Mouse (Mus musculus) embryonic facial prominence, embryonic 12.5 days (tissue): ENCODE data around the gene Loxl1. TPM values are rescaled to one million over a fixed set of nuclear protein-coding genes. Genes with fewer than 3 reads are reported as not detected.
"Not testable (repeated sequence)": the region's sequence is repeated elsewhere in the genome, so short reads cannot be mapped to it uniquely, and the experiment has no call there.

Source experiments
- ATAC-seq: fragments of 200-750 bp; cut with Nextera tagmentation; 2 replicates; pipeline ENCODE4 v1.8.0; 2017; ENCODE audit not compliant: insufficient number of reproducible peaks, insufficient read depth, low FRiP score, low TSS enrichment
- H3K27ac ChIP-seq: fragments of 300-500 bp; sonication (generic); 2 replicates; pipeline ENCODE4 v1.5.1; 2016; ENCODE audit warnings: mild to moderate bottlenecking
- H3K27me3 ChIP-seq: fragments of 300-500 bp; sonication (generic); 2 replicates; pipeline ENCODE4 v1.6.1; 2016; ENCODE audit warnings: mild to moderate bottlenecking, moderate library complexity
- H3K36me3 ChIP-seq: fragments of 300-500 bp; sonication (generic); 2 replicates; pipeline ENCODE4 v1.6.1; 2016; ENCODE audit warnings: mild to moderate bottlenecking
- H3K4me1 ChIP-seq: fragments of 300-500 bp; sonication (generic); 2 replicates; pipeline ENCODE4 v1.6.1; 2016
- H3K4me2 ChIP-seq: fragments of 300-500 bp; sonication (generic); replicated peaks from 2 replicates; pipeline ENCODE4 v1.6.1; 2016; ENCODE audit warnings: mild to moderate bottlenecking, moderate library complexity
- H3K4me3 ChIP-seq: fragments of 300-500 bp; sonication (generic); 2 replicates; pipeline ENCODE4 v1.5.1; 2016; ENCODE audit warnings: mild to moderate bottlenecking
- H3K9ac ChIP-seq: fragments of 300-500 bp; sonication (generic); 2 replicates; pipeline ENCODE4 v1.6.1; 2016; ENCODE audit warnings: mild to moderate bottlenecking, moderate library complexity
- H3K9me3 ChIP-seq: fragments of 300-500 bp; sonication (generic); 2 replicates; pipeline ENCODE4 v1.6.1; 2016; ENCODE audit warnings: mild to moderate bottlenecking, moderate library complexity
- WGBS: fragments of 180-500 bp; shearing (Covaris S2); methylation state at CpG from one replicate; pipeline ENCODE4 v1.1.7; 2016; 5-methylcytosine and 5-hydroxymethylcytosine counted together
- polyA plus RNA-seq: library from polyadenylated mRNA; unstranded; fragments of >200 nt; fragmentation: Nextera tagmentation; extraction: Ambion mirVana; gene quantifications from 2 replicates; pipeline ENCODE4 v1.2.1, GENCODE M21; 2016

Loxl1 gene
- polyA plus RNA-seq, 1 experiment from 2014 or later = 29.3 TPM

DNA sequence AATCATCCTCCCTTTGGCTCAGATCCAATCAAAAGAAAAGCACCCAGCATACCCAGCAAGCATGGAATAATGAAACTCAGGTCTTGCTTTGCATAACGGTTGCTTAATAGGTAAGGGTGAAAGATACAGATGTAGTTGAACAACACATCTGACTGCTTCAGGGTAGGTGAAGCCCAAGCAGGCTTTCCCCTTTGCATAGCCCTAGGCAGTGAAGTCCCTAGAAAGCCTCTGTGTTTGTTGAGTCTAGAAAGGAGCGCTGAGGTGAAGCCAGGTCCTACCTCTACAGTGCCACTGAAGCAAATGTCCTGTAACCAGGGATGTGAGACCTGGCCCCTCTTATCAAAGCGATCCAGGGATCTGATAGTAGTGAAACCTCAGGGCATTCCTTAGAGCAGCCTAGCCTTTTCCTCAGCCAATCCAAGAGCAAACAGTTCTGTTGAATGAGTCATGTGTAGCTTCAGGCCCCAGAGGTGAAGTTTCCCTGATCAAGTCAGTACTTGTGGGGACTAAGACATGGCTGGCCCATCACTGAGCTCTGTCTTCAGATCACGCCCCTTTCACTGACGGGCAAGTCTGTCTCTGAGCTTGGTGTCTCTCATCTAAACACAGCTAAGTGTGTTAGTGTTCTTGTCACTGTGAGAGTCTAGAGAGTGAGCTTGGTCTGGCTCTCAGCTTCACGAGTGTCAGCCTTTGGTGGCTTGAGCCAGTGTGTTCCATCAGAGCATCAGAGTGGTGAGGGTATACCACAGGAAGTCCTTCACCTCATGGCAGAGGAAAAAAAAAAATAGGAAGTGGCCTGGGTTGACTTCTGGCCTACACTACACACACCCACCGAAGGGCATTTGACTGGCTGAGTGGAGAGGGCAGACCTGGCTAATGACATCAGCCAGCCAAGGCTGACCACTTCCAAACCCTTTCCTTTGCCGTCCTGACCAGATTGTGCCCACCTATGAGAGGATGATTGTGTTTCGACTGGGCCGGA lies 57.0 kb downstream of the Loxl1 start:
- peaks cover 47% of the 10 kb centered on the region for H3K36me3 ChIP-seq
- no peak overlapping the region for H3K27ac ChIP-seq
- no peak overlapping the region for H3K4me2 ChIP-seq
- ATAC-seq = no peak
- no peak overlapping the region for H3K4me3 ChIP-seq
- H3K9me3 ChIP-seq = no peaks in the 10 kb centered on the region
- whole genome bisulfite sequencing = 88% methylated on average over 10 of the region's 10 CpGs
- H3K9ac ChIP-seq = no peak overlapping the region
- H3K27me3 ChIP-seq = no peaks in the 10 kb centered on the region
- peaks cover 3% of the 10 kb centered on the region; the same call in 1 of the 2 replicates for H3K4me1 ChIP-seq

DNA sequence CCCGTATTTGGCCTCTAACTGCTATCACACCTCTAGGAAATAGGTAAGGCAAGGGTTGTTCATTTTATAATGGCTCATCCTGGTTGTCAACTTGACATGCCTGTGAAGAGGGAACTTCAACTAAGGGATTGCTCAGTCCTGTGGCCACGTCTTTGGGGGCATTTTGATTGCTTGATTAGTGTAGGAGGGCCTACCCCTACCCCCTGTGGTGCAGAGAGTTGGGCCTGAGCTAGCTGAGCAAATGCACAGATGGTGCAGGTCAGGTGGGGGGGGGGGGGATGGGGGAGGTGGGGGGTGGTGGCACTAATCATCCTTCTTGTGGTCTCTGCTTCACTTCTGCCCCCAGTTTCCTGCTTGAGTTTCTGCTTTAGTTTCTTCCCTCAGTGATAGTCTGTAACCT lies 57.9 kb downstream of the Loxl1 start:
- Histone ChIP-seq H3K9me3 (no peaks in the 10 kb centered on the region), H3K9ac (no peak overlapping the region), H3K27me3 (no peaks in the 10 kb centered on the region), H3K4me2 (no peak overlapping the region), H3K4me1 (peaks cover 3% of the 10 kb centered on the region; the same call in 1 of the 2 replicates), H3K4me3 (no peak overlapping the region), H3K27ac (no peak overlapping the region), H3K36me3 (peaks cover 39% of the 10 kb centered on the region)
- no peak for ATAC-seq
- WGBS = 69% methylated on average over 2 of the region's 2 CpGs

DNA sequence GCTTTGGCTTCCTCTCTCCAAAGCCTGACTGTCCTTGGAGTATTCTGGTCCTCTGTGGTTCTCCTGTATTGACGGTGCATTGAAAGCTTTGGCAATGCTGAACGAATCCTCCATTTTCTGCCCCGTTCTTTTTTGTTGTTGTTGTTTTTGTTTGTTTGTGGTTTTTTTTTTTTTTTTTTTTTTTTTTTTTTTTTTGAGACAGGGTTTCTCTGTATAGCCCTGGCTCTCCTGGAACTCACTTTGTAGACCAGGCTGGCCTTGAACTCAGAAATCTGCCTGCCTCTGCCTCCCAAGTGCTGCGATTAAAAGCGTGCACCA lies 59.2 kb downstream of the Loxl1 start:
- H3K9ac ChIP-seq = peak overlapping the region; percentile 82
- ATAC-seq, H3K9me3 ChIP-seq, H3K4me1 ChIP-seq, H3K27me3 ChIP-seq: not testable (repeated sequence)
- peak overlapping the region; percentile 69 for H3K4me2 ChIP-seq
- H3K36me3 ChIP-seq = peaks cover 29% of the 10 kb centered on the region
- peak overlapping the region; percentile 77 for H3K27ac ChIP-seq
- peak overlapping the region; percentile 78 for H3K4me3 ChIP-seq
- 67% methylated on average over 5 of the region's 5 CpGs for WGBS

DNA sequence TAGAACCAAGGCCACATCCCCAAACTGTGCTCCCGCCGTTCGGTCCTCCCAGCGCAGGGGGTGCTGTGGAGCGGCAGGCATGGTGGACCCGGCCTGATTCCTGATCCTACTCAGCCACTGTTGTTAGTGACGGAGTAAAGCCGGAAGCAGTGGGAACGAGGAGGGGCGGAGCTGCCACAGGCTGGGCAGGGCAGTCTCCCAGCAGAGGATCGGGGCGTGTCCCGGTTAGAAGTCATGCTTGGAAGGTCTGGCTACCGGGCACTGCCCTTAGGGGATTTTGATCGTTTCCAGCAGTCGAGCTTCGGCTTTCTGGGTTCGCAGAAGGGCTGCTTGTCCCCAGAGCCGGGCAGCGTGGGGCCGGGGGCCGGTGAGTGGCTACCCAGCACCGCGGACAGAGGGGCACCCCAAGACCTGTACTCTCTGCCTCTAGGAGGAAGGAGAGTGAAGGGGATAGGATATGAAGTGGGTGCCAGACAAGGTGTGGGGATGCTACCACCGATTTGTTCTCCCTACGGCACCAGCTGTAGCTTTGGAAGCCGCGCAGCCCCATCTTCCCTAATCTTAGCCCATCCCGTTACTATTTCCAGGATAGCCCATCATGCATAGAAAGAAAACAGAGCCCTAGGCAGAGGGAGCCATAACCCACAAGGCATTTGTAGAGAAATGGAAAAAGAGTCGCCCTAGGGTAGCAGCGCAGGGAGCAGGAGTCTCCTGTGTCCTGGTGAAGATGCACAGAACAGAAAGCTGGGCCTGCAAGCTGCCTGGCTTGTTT lies 59.8 kb downstream of the Loxl1 start, which contains the start of gene Stoml1:
TSS of gene Stoml1 (plus strand) at position 132 of the 772 bp plus-strand sequence.
- Histone ChIP-seq H3K27me3 (no peaks in the 10 kb centered on the region), H3K9ac (peak within 1 kb of the TSS; percentile 82), H3K4me2 (peak within 1 kb of the TSS; percentile 69), H3K27ac (peak within 1 kb of the TSS; percentile 77), H3K4me3 (peak within 1 kb of the TSS; percentile 78), H3K9me3 (no peaks in the 10 kb centered on the region), H3K36me3 (peaks cover 24% of the 10 kb centered on the region), H3K4me1 (peaks cover 10% of the 10 kb centered on the region; the same call in 1 of the 2 replicates)
- under 1% methylated on average over 31 of the region's 31 CpGs for whole genome bisulfite sequencing
- ATAC-seq = peak; percentile 86

DNA sequence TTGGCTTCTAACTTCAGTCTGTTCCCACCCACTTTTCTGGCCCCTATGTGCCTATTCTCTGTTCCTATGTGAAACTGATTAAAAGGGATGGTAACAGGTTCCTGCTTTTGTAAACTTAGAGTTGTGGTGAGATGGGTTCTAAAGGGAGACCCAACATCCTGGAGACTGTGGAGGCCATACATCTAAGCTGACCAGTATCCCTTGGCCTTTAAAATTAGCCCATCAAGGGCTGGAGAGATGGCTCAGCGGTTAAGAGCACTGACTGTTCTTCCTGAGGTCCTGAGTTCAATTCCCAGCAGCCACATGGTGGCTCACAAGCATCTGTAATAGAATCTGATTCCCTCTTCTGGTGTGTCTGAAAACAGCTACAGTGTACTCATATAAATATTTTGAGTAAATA lies 62.3 kb downstream of the Loxl1 start:
- H3K4me3 ChIP-seq, H3K36me3 ChIP-seq, H3K4me2 ChIP-seq, H3K27me3 ChIP-seq, H3K9ac ChIP-seq, H3K9me3 ChIP-seq, ATAC-seq: not testable (repeated sequence)
- Histone ChIP-seq H3K4me1 (peaks cover 21% of the 10 kb centered on the region), H3K27ac (0 out of 2 replicates have a peak overlapping the region, but pooled peaks have one; percentile 91)
- 82% methylated on average over 1 of the region's 1 CpGs for WGBS

DNA sequence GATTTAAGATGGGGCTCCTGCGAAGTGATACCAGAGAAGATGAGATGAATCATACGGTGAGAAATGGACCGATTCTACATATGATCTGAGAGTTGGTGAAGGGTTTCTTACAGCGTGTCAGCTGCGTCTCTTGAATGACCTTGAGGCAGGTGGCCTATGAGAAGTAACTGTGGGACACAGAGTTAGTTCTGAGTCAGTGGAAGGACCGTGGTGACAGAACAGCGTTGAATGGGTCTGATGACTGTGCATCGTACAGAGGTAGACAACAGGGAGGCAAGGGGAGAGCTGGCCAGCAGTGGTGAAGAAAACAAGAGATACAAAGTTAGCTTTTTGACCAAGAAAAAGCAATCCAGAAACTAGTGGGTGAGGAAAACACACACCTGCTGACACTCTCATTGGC lies 62.7 kb downstream of the Loxl1 start:
- H3K4me2 ChIP-seq = peak overlapping the region; percentile 78
- H3K4me3 ChIP-seq = no peak overlapping the region
- ATAC-seq = no peak
- H3K4me1 ChIP-seq = peaks cover 21% of the 10 kb centered on the region
- 78% methylated on average over 8 of the region's 8 CpGs for WGBS
- H3K27ac ChIP-seq = peak overlapping the region; percentile 91
- H3K36me3 ChIP-seq = no peaks in the 10 kb centered on the region
- 0 out of 2 replicates have a peak overlapping the region, but pooled peaks have one; percentile 66 for H3K9ac ChIP-seq
- H3K9me3 ChIP-seq = no peaks in the 10 kb centered on the region
- no peaks in the 10 kb centered on the region for H3K27me3 ChIP-seq

DNA sequence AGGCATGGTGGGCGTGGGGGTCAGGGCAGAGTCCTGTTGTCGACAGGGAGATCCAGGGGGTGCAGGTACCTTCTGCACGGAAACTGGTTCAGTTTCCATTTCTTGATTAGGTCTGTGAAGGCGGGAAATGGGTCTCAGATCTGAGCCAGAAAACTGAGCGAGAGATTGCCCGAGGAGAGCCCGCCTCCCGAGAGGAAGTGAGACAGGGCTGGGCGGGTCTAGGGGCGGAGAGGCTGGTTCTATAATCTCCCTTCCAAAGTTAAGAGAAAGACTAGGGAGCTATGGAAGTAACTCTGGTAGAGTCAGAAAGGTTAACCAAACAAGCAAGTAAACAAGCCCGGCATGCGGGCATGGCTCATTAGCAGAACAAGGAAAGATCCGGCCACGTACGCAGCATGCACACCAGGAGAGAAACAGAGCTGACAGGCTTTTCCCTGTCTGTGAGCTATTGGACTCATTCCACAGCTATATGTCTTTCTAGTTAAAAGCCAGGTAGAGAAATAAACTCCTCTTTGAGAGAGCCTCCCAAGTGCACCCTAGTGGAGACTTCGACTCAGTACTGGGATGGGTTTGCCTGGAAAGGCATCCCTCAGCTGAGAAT lies 63.3 kb downstream of the Loxl1 start, which contains the start of gene Pml:
TSS of gene Pml (minus strand) at position 195 of the 601 bp plus-strand sequence.
- Histone ChIP-seq H3K27me3 (no peaks in the 10 kb centered on the region), H3K36me3 (no peaks in the 10 kb centered on the region), H3K9ac (peak within 1 kb of the TSS; percentile 66), H3K4me2 (peak within 1 kb of the TSS; percentile 78), H3K9me3 (no peaks in the 10 kb centered on the region), H3K4me3 (peak within 1 kb of the TSS; percentile 57), H3K4me1 (peaks cover 18% of the 10 kb centered on the region), H3K27ac (peak within 1 kb of the TSS; percentile 91)
- under 1% methylated on average over 16 of the region's 16 CpGs for WGBS
- peak; percentile 64; the same call in 1 of the 2 replicates for ATAC-seq

DNA sequence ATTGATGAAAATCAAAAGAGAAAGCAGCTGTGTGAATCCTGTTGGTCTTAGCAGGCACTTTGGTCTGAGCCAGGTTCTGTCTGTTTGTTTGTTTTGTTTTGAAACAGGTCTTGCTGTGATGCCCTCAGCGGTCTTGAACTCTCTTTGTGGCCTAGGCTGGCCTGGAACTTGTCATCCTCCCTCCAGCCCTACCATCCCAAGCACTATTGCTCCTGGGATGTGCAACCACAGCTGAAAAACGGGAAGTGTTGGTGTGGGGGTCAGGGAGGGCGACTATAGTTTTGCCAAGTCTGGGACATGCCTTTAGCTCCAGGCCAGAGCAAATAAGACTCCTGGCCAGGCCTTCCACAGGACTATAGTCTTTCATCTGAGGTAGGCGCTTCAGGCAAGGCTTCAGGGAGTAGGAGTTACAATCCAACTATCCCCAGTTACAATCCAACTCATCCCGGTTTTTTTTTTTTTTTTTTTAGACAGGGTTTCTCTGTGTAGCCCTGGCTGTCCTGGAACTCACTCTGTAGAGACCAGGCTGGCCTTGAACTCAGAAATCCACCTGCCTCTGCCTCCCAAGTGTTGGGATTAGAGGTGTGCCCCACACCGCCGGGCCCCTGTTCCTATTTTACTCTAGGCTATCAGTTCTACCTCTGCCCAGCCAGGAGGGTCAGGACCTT lies 64.1 kb downstream of the Loxl1 start:
- H3K27ac ChIP-seq = peak overlapping the region; percentile 91
- ATAC-seq = no peak
- 38% methylated on average over 7 of the region's 7 CpGs for WGBS
- peak overlapping the region; percentile 78 for H3K4me2 ChIP-seq
- peak overlapping the region; percentile 57 for H3K4me3 ChIP-seq
- H3K9me3 ChIP-seq = no peaks in the 10 kb centered on the region
- peak overlapping the region; percentile 66 for H3K9ac ChIP-seq
- H3K4me1 ChIP-seq = peaks cover 18% of the 10 kb centered on the region
- no peaks in the 10 kb centered on the region for H3K36me3 ChIP-seq
- H3K27me3 ChIP-seq = no peaks in the 10 kb centered on the region

DNA sequence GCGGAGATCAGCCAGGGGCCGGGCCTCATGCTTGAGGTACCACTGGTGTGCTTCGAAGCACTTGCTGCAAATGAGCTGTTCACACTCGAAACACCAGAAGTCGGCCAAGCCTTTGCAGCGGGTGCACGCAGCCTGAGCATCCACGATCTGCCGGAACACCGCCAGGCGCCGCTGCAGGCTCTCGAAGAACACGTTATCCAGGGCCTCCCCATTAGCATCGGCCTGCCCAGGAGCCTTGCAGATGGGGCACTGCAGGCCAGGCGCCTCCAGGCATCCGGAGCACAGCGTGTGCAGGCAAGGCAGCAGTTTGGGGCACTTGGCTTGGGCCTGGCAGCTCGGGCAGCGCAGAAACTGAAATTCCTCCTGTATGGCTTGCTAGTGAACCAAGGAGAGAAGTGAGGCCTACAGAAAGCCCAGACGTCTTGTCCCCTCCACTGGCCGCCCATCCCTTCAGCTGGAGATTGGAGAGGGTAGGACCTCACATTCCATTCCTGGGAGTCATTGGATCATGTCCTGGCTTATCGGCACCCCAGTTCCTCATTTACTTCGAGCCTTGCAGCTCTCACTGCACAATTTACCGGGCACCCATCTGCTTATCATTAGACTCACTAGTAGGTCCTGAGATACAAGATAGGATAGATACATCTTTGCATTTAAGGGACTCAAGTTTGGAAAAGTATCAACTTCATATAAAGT lies 65.8 kb downstream of the Loxl1 start:
- H3K27ac ChIP-seq = peak overlapping the region; percentile 54; the same call in 1 of the 2 replicates
- H3K27me3 ChIP-seq = no peaks in the 10 kb centered on the region
- H3K4me3 ChIP-seq = peak overlapping the region; percentile 29
- peak overlapping the region; percentile 55 for H3K4me2 ChIP-seq
- peaks cover 25% of the 10 kb centered on the region for H3K4me1 ChIP-seq
- 11% methylated on average over 25 of the region's 25 CpGs for WGBS
- H3K36me3 ChIP-seq = no peaks in the 10 kb centered on the region
- no peak; the same call in 1 of the 2 replicates for ATAC-seq
- H3K9me3 ChIP-seq = no peaks in the 10 kb centered on the region
- peak overlapping the region; percentile 60 for H3K9ac ChIP-seq

DNA sequence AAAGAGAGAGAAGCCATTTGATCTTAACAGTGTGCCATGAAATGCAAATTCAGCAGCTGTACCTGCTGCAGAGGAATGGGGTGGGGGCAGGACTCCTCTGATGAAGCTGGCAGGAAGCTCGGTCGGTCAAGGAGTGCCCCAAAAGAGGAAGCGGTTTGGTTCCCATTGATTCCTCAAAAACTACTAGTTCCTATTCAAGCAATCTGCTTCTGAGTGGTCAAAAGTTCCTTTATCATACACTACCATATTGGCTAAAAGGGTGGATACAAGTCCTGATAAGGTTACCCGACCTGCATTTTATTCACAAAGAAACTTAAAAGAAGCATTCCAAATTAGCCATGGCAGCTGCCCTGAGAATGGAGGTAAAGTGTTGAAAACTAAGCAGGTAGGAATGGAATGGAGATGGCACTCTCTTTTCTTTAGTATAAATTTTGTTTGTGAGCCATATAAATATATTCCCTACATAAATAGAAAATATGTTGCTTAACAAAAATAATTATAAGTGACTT lies 66.8 kb downstream of the Loxl1 start:
- Histone ChIP-seq H3K9me3 (no peaks in the 10 kb centered on the region), H3K4me1 (peaks cover 36% of the 10 kb centered on the region), H3K27me3 (no peaks in the 10 kb centered on the region), H3K4me2 (no peak overlapping the region), H3K9ac (no peak overlapping the region), H3K27ac (no peak overlapping the region), H3K36me3 (no peaks in the 10 kb centered on the region), H3K4me3 (no peak overlapping the region)
- 71% methylated on average over 4 of the region's 4 CpGs for WGBS
- ATAC-seq = no peak
